Mouse (Mus musculus): ENCODE results near the gene Reep6.

Reep6 gene

DNA sequence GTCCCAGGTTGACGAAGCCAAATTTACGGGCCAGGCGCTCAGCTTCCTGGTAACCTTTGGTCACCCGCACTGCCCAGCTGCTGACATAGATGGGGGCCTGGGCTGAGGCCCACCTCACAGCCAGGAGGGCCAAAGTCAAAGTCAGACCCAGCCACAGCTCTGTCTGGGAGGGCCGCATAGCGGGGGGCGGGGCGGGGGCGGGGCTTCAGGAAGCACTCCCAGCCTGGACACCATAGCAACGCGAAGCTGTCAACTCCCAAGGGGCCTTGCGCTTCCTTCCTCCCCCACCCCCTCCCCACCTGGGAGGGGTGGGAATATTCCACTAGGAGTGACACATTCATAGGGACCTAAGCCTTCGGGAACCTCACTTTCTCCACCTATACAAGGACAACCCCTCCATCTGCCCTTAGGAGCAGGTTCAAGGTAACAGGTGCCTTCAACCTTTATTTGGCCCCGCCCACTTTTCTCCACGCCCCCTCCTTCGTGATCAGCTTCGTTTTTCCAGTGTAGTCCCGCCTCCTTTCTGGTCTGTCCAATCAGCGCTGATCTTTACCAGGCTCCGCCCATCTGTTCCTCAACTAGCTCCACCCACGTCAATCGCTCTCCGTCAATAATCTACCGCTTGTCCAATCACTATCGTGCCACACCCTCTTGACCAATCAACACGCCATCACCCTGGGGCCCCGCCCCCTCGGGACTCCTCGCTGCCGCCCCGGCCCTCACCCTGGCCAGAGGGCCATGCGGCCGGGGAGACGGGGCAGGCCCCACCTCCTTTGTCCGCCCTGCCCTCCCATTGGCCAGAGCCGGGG lies at the start of gene Reep6, which contains the start of gene Pcsk4:
TSS of gene Reep6 (plus strand) at position 681 of the 809 bp plus-strand sequence.
TSS of gene Pcsk4 (minus strand) at position 226 of the 809 bp plus-strand sequence.
- DNase-seq, result peak; percentile 93

DNA sequence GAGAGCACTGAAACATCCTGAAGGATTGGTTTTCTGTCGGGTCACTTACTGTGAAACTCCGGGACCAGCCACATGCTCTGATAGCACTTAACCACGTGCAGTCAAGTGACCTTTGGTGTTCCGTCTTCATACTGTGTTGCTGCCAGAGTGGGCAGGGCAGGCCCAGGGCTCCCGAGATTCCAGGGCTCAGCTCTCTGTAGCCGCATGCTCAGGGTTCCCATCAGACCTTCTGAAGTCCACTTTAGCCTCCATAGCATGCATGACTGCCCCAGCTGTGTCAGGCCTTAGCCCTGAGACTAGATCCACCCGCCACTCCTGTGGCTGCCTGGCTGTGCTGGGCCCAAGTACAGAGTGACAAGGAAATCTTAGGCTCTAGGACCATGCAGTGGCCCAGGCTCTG lies 48.4 kb upstream of the Reep6 start:
- no peak for DNase-seq

DNA sequence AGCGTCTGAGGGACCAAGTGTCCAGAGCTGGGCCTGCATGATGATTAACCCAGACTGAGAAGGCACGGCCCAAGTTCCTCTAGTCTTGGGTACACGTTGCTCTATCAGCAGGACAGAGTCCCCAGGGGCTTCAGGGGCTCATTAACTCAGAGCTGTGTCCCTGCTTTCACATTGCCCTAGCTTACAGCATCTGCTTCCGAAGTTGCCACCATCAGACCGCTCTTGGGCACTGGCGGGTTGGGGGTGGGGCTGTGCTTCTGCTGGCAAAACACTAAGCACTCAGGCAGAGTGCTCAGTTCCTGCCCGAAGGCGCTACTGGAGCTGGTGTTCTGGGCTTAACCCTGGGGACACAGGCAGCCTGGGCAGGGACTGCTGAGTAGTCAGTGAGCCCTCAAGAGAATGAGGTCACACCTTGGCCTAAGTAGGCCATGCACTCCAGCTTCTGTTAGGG lies 47.8 kb upstream of the Reep6 start:
- no peak for DNase-seq

DNA sequence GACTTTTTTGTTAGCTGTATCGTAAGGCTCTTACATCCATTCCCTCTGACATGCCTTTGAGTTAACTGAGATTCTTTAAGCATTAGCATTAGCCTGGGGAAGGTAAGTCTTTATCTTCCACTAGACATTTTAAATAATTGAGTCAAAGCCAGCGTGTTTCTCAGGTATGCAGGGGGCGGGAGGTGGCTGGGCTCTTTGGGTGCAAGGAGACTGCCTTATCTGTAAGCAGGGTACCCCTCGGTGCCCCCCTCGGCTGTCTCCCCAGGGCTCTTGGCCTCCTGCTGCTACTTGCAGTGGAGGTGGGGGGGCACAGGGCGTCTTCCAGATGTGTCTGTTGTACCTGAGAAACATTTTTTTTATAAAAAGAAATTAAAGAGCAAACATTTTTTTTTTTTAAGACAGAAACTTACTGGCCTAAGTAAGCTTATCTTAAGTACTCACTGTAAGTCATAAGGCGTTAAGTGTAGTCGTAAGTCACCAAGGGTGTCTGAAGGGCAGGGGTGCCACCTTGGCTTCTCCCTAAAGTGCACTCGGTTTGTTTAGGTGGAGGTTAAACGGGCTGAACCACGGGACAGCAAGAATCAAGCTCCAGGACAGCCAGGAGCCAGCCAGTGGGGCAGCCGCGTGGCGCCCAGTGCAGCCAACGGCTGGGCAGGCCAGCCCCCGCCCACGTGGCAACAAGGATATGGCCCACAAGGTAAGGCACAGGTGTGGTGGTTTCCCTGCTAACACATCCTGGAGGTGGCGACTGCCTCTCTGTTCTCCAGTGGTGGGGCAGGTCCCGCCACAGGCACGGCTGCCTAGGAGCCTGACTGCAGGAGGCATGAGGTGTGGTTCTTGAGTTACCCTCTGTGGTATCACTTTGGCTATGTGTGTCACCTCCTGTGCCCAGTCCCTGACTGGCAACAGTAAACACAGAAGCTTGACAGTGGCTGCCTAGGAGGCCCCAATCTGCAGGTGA lies 47.0 kb upstream of the Reep6 start:
- DNase-seq, result no peak

DNA sequence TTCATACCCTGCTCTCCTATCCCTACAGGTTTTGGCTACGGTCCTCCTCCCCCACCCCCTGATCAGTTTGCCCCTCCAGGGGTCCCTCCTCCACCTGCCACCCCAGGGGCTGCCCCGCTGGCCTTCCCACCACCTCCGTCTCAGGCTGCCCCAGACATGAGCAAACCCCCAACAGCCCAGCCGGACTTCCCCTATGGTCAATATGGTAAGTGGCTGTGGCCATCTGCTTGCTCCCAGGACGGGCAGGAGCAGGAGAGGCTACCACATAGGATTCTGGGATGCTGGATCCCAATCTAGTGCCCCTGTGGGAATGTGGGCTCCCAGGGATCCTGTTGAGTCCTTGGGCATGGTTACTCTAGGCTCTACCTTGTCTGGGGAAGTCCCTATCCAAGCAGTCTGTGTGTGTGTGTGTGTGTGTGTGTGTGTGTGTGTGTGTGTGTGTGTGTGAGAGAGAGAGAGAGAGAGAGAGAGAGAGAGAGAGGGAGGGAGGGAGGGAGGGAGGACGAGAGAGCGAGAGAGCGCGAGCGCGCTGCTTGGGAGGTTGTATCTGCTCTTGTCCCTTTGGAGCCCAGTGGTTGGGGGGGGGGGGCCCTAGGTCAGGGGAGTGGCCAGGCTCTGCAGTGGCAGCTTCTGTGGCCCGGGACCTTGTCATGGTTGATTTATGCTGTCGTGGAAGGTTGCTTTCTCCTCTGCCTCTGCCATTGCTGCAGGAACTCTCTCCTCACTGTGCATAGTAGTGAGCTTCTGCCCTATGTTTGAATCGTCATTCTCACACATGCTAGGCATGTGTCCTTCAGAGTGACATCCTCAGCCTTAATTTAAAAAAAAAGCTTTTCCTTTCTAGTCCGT lies 44.3 kb upstream of the Reep6 start:
- no peak for DNase-seq

DNA sequence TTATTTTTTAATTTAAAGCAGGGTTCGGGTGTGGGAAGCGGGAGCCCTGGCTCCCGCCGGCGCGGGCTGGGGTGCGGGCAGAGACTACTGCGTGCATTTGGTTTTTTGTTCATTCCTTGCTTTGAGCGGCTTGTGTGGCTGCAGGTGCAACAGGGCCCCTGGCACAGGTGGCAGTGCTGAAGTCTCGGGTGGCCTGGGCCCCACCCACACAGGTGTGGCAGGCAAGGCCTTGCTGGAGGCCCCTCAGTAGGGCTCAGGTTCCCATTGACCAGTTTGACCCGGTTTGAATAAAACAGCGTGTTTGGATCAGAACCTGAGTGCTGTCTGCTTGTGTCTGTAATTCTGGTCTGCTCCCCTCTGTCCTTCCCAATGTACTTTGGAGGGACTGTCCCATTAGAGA lies 41.7 kb upstream of the Reep6 start:
- no peak for DNase-seq

DNA sequence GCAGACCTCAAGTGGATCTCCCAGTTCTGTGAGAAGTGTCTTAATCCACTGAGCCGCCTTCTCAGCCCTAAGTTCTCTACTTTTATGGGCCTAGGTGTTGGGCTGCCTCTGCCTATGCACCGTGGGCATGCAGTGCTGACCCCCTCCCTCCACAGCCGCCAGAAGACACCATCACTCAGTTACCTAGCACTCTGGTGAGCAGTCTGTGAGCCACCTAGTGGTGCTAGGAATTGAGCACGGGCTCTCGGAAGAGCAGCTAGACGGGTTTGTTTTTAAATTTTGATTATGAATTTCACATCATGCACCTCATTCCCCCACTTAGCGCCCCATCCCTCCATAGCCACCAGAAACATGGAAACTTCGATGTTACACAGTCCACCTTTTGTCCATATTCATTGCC lies 41.1 kb upstream of the Reep6 start:
- no peak for DNase-seq

DNA sequence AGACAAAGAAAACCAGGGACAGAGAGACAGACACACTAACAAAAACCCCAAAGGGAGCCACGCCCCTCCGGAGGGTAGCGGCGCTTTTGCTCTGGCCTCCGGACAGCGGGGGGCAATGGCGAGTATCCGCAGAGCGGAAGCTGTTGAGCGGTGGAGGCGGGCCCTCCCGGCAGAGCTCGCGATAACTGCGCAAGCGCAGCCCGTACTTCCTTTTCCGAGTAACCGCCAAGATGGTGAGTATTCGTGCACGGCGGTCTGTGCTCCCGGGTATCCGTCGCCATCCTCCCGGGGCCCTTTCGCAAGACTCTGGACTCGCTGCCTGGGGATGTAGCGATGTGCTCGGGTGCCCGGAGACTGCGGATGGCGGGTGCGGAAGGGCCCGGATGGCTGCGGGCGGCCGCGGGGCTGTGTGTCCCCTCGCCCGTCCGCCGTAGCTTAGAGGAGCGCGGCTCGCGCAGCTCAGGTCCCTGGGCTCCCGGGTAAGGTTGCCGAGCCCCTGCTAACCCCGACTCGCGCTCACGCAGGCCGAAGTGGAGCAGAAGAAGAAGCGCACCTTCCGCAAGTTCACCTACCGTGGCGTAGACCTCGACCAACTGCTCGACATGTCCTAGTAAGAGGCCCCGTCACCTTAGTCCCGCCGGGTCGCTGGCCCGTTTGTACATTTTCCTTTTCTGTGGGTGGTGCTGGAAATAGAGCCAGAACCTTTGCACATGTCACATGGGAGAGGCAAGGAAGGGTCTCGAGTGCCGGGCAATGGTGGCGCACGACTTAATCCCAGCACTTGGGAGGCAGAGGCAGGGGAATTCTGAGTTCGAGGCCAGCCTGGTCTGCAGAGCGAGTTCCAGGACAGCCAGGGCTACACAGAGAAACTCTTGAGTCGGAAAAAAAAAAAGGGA lies 37.3 kb upstream of the Reep6 start, which contains the start of gene Rps15:
TSS of gene Rps15 (plus strand) at position 203 of the 896 bp plus-strand sequence.
- peak; percentile 92 for DNase-seq

DNA sequence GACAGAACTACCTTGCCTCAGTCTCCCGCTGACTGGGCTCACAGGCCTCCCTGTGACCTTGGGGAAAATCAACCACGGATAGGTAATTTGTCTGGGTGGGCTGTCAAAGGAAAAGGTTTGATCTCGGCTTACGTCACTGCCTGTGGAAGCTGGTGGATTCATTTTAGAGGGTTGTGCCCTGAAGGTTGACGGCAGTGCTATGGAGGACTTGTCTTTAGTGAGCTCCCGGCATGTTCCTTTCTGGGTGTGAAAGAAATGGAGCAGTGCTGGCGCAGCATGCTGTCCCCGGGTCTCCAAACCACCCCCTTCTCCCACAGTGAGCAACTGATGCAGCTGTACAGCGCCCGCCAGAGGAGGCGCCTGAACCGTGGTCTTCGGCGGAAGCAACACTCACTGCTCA lies 36.4 kb upstream of the Reep6 start:
- DNase-seq, result peak; percentile 15

DNA sequence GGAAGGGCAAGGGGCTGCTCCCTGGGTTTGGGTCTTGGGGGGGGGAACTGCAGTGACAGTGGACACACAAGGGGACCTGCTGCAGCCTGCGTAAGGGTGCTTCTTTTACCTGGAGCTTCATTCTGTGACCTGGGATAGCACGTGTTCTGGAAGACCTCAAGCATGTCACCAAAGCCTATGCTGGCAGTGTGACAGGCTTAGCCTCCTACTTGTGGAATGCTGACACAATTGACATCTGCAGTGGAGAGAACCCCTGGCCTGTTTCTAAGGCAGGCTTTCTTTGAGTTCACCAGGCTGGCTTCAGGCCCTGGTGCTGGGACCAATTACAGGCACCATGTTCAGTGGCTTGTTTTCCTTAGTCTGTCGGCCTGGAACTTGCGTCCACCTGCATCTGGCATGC lies 35.4 kb upstream of the Reep6 start:
- no peak for DNase-seq

DNA sequence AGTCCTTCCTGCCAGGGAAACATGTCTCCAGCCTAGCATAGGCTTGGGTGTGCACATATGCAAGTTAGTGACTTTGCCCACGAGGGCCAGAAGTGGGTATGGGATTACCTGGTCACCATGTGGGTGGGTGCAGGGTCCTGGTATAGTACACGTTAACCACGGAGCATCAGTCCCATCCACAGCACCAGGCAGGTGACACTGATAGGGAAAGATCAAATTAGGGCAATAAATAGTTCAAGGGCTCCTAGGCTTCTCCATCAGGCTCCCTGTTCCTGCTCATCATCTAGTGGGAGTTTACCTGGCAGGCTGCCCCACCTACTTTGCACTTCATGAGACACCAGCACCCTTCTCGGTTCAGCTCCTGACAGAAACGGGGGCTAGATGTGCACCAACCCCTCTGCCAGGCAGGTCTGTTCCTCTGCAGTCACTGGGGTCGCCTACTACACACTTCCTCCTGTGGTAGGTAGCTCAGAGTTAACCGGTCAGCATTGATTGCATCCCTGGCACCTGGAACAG lies 34.9 kb upstream of the Reep6 start:
- no peak for DNase-seq

DNA sequence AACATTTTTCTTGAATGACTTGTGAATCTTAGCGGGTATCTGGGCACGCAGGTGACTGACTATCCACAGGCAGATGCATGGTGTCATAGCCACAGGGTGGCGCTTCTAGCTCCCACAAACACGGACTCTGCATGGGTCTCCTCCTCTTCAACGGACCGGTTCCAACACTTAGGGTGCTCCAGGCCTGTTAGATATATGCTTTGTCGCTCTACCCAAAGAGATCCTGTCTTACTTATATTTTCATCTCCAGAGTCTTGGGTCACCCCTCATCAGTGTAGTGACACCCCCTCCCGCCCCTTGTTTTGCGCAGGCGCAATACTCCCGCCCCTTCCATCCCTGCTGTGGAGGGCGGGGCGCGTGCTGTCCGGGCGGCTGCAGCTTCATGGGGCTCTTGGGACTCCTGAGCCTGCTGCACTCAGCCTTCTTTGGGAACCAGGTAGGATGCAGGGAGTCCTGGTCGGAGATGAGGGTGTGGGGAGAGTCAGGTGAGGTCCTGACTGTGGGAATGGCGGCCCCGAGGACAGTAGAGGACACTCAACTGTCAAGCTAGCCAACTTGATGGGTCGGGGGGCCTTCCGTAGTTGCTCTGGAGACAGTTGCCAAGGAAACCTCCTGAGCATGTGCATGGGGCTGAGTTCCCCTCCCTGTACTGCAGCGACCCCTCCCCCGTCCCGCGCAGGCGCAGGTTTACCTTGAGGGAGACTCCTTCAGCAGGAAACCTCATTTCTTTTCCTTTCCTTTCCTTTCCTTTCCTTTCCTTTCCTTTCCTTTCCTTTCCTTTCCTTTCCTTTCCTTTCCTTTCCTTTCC lies 33.9 kb upstream of the Reep6 start, which contains the start of gene Apc2:
TSS of gene Apc2 (plus strand) at position 360 of the 808 bp plus-strand sequence.
- DNase-seq, result peak; percentile 81

DNA sequence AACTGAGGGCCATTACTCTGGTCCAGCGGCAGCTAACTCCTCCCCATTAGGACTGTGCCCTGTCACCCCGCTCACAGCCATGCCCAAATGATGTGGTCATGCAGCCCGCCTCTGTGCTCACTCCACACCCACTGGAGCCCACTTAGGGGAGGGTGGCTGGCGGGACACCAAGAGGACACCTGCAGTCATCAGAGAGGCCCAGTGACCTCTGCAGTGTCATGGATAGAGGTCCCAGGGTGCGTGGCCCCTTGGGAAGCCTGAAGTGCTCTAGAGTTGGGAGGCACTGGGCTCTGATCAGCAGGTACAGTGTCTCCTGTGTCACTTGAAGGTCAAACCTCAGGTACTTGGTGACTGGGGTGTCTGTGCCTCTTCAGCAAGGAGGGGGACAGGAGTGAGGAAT lies 32.9 kb upstream of the Reep6 start:
- DNase-seq, result no peak

DNA sequence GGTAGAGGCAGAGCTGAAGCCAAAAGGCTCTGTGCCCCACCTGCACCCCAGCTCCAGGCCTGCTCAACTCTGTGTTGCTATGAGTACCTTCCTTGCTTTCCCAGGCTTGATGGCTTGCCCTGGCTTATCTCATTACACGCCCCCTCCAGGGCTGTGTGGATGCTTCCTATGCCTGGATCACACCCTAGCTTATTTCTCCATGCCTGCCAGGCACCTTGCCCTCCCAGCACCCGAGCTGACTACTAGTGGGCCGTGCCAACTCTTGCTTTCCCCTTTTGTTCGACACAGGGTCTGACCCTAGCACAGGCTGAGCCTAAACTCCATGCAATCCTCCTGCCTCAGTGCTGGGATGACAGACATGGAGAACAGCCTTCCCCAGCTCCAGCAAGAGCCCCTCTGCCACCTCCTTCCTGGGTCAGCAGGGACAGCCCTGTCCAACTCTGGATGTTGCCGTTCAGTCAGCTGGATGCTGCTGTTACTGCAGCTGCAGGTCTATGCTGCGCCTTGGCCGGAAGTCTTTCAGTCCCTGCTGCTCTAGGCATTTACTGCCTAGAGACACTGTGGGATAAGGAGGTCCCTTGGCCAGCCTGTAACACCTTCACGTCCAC lies 32.1 kb upstream of the Reep6 start:
- no peak for DNase-seq

DNA sequence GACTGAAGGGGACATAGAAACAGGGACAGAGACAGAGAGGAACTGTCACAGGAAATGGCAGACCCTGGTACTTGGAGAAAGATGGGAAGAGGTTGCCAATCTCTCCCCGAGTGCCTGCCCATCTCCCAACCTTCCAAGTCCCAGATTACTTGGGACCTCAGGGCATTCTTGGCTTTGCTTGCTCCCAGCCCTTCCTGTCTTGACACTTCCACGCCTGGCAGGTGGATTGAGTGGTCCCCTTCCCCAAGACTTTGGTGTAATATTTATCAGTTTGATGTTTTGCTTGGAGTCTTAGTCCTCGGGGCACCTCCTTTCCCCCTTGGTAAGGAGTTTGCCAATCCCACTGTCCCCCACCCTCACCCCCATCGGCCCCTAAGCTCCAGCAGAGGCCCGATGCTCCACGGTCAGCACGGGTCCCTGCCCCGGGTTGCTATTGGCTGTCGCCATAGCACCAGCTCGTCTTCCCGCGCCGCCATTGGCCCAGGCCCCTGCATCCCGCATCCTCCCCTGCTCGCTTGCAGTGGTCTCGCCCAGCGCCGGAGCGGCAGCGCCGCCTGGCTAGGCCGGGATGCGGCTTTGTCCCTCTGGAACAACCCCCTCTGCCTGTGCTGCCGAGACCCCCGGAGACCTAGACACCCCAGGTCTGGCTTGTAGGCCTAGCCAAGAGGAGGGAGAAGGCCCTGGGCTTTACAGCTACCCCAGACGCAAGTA lies 31.0 kb upstream of the Reep6 start:
- DNase-seq, result peak; percentile 93

DNA sequence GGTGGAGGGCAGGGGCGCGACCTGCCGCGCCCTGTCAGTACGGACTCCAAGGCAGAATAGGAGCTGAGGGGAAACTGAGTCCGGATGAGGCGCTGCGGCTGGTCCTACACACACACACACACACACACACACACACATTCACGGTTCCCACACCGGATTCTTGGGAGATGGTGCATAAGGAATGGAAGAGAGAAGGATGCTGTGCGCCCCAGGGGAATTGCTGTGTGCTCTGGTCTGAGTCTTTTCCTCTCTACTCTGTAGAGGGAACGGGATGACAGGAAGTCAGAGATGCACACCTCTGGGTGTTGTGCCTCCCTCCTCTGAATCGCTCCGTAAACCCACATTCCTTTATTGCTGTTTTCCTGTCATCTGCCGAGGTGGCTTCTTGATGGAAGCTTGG lies 30.5 kb upstream of the Reep6 start:
- DNase-seq, result no peak

DNA sequence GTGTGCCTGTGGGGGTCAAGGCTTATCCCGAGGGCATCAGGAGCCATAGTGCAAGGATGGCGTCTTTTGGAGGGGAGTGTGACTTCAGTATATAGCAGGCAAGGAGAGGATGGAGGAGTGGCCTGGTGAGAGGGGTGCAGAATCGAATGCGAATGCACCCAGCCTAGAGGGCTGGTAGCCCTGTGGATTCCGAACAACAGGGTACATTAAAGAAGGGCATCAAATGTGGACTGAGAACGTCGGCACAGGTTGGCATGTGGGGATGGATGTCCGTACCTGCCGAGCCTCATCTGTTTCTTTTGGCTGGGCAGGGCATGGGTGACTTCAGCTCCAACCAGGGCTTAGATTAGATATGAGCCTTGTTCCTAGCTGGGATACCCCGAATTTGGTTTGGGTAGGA lies 29.9 kb upstream of the Reep6 start:
- DNase-seq, result no peak

DNA sequence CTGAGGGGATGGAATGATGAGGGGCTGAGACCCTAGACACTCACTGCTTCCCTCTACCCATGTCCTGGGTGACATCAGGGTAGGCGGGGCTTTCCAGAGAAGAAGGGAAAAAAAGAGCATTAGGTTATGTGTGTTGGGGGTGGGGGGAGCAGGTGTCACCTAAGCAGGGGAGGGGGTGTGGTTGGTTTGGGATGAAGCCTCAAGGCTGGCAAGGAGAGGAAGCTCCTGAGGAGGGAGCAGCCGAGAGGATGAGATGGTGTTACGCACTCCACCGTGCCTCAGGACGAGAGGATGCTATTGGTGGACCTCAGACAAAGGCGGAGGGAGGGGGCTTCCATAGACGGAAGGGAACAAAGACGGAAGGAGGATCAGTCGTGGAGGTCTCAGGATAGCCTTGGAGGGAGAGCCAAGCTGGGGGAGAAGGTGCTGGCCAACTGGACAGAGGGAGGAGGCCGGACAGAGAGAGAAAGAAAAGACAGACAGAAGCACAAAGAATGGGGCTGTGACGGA lies 29.0 kb upstream of the Reep6 start:
- no peak for DNase-seq

Data from right cerebral cortex, postnatal 25 days (tissue).